Mouse (Mus musculus): ENCODE results near the gene Zfp213. TPM values are rescaled to one million over a fixed set of nuclear protein-coding genes. Genes with fewer than 3 reads are reported as not detected.

The Zfp213 gene
- polyA plus RNA-seq, 1 experiment from 2014 or later: 17.7 TPM

DNA sequence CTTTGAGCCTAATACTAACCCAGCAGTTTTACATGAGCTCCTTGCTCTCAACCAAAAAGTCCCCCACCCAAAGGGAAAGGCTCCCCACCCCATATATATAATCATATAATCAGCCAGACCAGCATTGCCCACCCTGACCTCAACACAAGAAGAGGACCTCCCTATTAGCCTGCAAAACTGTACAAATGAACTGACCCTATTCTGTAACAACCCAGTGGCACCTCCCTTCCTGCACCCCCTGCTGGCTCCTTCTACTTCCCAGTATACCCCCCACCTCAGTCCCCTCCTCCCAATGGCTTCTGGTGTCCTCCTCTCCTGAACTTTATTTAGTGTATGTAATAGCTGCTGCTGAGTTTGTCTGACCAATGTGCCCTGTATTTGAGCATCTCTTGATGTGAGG lies 12.6 kb downstream of the Zfp213 start:
- peak overlapping the region; percentile 72 for H3K9ac ChIP-seq (ENCODE audit: low read depth, low read length)
- no peaks in the 10 kb centered on the region for H3K9me3 ChIP-seq (ENCODE audit: control insufficient read depth, low read length)

DNA sequence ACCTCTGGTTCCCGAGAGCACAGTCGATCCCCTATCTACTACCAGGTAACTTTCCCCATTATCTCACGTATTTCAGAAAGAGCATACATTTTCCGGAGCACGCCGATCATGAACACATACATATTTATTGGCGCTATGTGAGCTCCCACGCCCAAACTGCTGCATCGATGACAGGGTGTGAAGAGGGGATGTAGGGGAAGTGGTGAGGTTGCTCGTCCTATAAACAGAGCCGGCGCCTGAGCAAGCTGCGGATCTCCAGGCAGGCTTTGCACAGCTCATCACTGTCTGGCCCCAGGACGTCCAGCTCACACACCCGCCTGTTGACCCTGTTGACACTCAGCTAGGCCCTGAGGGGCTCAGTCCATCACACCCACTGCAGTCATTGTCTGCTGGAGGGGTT lies 13.2 kb downstream of the Zfp213 start:
- Histone ChIP-seq H3K27ac (replicated peaks; ENCODE audit: low read depth, low read length) (peak overlapping the region; percentile 85), H3K27me3 (replicated peaks; ENCODE audit: control insufficient read depth, insufficient read depth, low read length) (no peaks in the 10 kb centered on the region), H3K4me2 (ENCODE audit: low read depth, low read length) (peak overlapping the region; percentile 77), H3K36me3 (ENCODE audit: control insufficient read depth, insufficient read depth, low read length) (peaks cover 4% of the 10 kb centered on the region; the same call in 1 of the 2 replicates), H3K9me3 (ENCODE audit: control insufficient read depth, low read length) (no peaks in the 10 kb centered on the region), H3K4me1 (ENCODE audit: control insufficient read depth, insufficient read depth, low read length) (peaks cover 11% of the 10 kb centered on the region), H3K4me3 (ENCODE audit: low read depth, low read length) (peak overlapping the region; percentile 59), H3K9ac (ENCODE audit: low read depth, low read length) (peak overlapping the region; percentile 72)
- ATAC-seq (ENCODE audit: low read depth): no peak
- WGBS: 1% methylated on average over 15 of the region's 15 CpGs
- no peak for DNase-seq (ENCODE audit: low spot score)

More for the DNA sequence above, 12.6 kb downstream of the Zfp213 start:
- no peak for ATAC-seq (ENCODE audit: low read depth)
- H3K4me3 ChIP-seq (ENCODE audit: low read depth, low read length): peak overlapping the region; percentile 59
- H3K4me2 ChIP-seq (ENCODE audit: low read depth, low read length): peak overlapping the region; percentile 77
- peak overlapping the region; percentile 85; the same call in 1 of the 2 replicates for H3K27ac ChIP-seq (replicated peaks; ENCODE audit: low read depth, low read length)
- peaks cover 11% of the 10 kb centered on the region for H3K4me1 ChIP-seq (ENCODE audit: control insufficient read depth, insufficient read depth, low read length)
- peaks cover 9% of the 10 kb centered on the region; the same call in 1 of the 2 replicates for H3K36me3 ChIP-seq (ENCODE audit: control insufficient read depth, insufficient read depth, low read length)
- DNase-seq (ENCODE audit: low spot score): no peak
- no peaks in the 10 kb centered on the region for H3K27me3 ChIP-seq (replicated peaks; ENCODE audit: control insufficient read depth, insufficient read depth, low read length)

DNA sequence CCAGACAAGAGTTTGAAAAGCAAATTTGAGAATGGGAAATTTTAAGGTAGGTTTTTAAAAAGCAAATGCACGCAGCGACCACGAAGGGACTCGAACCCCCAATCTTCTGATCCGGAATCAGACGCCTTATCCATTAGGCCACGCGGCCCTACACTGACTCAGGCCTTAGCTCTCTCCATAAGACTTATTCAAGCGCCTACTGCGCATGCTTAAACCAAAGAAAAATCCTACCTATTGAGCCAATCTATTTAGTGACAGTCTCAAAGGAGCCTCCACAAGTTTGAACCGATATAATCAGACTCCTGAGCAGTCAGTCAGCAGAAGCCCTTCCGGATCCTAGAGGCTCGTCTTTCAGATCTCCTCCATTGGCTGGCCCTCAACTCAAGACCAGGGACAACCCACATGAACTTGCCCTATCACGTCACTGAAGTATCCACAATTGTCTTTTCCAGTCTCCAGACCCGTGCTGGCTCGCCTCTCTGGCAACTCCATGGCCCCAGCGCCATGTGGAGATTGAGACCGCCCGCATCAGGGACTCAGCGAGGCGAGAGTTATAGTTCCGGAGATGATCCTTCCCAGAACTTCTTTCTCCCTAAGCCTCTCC lies 13.7 kb downstream of the Zfp213 start:
- peak; percentile 80 for ATAC-seq (ENCODE audit: low read depth)
- H3K9me3 ChIP-seq (ENCODE audit: control insufficient read depth, low read length): no peaks in the 10 kb centered on the region

DNA sequence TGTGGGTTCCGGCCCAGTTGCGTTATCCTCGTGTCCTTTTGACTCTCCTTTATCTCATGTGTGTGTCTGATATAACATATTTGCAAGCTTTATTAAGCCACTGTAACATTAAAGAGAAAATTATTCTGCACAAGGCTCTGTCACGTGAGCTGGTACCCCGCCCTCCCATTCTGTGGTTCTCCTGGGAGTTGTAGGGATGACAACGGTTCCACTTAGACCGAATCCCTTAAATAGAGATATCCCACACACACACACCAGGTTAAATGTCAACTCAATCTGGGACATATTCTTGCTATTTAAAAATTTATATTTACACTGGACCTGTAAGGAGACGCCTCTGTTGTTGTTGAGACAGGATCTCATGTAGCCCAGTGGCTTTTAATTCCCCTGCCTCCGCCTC lies 14.6 kb downstream of the Zfp213 start:
- ATAC-seq (ENCODE audit: low read depth) (no peak), DNase-seq (ENCODE audit: low spot score) (no peak)
- 5% methylated on average over 9 of the region's 9 CpGs for WGBS
- Histone ChIP-seq H3K27ac (replicated peaks; ENCODE audit: low read depth, low read length) (no peak overlapping the region), H3K4me2 (ENCODE audit: low read depth, low read length) (peak overlapping the region; percentile 77), H3K9ac (ENCODE audit: low read depth, low read length) (peak overlapping the region; percentile 42), H3K4me3 (ENCODE audit: low read depth, low read length) (peak overlapping the region; percentile 59), H3K9me3 (ENCODE audit: control insufficient read depth, low read length) (no peaks in the 10 kb centered on the region), H3K36me3 (ENCODE audit: control insufficient read depth, insufficient read depth, low read length) (no peaks in the 10 kb centered on the region), H3K4me1 (ENCODE audit: control insufficient read depth, insufficient read depth, low read length) (peaks cover 11% of the 10 kb centered on the region), H3K27me3 (replicated peaks; ENCODE audit: control insufficient read depth, insufficient read depth, low read length) (no peaks in the 10 kb centered on the region)

More for the DNA sequence above, 13.7 kb downstream of the Zfp213 start:
- Histone ChIP-seq H3K27me3 (replicated peaks; ENCODE audit: control insufficient read depth, insufficient read depth, low read length) (no peaks in the 10 kb centered on the region), H3K36me3 (ENCODE audit: control insufficient read depth, insufficient read depth, low read length) (no peaks in the 10 kb centered on the region), H3K27ac (replicated peaks; ENCODE audit: low read depth, low read length) (peak overlapping the region; percentile 85), H3K4me3 (ENCODE audit: low read depth, low read length) (peak overlapping the region; percentile 59), H3K4me1 (ENCODE audit: control insufficient read depth, insufficient read depth, low read length) (peaks cover 11% of the 10 kb centered on the region), H3K9ac (ENCODE audit: low read depth, low read length) (peak overlapping the region; percentile 72), H3K4me2 (ENCODE audit: low read depth, low read length) (peak overlapping the region; percentile 77)
- peak; percentile 93 for DNase-seq (ENCODE audit: low spot score)
- under 1% methylated on average over 22 of the region's 22 CpGs for WGBS

DNA sequence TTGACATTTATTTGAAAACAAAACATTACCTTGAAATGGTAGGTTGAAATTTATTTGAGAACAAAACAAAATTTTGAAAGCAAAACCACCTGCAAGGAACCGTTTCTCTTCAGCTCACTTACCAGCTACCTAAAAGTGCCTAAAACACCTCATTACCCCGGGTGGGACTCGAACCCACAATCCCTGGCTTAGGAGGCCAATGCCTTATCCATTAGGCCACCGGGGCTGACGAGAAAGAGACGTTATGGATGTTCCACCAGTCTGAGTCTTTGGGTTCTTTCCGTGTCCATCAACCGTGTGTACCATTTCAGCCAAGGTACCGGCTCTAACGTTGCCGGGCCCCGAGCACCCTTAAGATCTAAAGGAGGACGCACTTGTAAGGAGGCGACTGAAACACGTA lies 15.4 kb downstream of the Zfp213 start:
- Histone ChIP-seq H3K4me3 (ENCODE audit: low read depth, low read length) (peak overlapping the region; percentile 59), H3K9ac (ENCODE audit: low read depth, low read length) (peak overlapping the region; percentile 42), H3K4me1 (ENCODE audit: control insufficient read depth, insufficient read depth, low read length) (peaks cover 11% of the 10 kb centered on the region), H3K36me3 (ENCODE audit: control insufficient read depth, insufficient read depth, low read length) (no peaks in the 10 kb centered on the region), H3K4me2 (ENCODE audit: low read depth, low read length) (peak overlapping the region; percentile 77), H3K27ac (replicated peaks; ENCODE audit: low read depth, low read length) (no peak overlapping the region), H3K27me3 (replicated peaks; ENCODE audit: control insufficient read depth, insufficient read depth, low read length) (no peaks in the 10 kb centered on the region), H3K9me3 (ENCODE audit: control insufficient read depth, low read length) (no peaks in the 10 kb centered on the region)
- ATAC-seq (ENCODE audit: low read depth) (peak; percentile 1; the same call in 1 of the 2 replicates), DNase-seq (ENCODE audit: low spot score) (peak; percentile 89)
- WGBS: 2% methylated on average over 15 of the region's 15 CpGs

DNA sequence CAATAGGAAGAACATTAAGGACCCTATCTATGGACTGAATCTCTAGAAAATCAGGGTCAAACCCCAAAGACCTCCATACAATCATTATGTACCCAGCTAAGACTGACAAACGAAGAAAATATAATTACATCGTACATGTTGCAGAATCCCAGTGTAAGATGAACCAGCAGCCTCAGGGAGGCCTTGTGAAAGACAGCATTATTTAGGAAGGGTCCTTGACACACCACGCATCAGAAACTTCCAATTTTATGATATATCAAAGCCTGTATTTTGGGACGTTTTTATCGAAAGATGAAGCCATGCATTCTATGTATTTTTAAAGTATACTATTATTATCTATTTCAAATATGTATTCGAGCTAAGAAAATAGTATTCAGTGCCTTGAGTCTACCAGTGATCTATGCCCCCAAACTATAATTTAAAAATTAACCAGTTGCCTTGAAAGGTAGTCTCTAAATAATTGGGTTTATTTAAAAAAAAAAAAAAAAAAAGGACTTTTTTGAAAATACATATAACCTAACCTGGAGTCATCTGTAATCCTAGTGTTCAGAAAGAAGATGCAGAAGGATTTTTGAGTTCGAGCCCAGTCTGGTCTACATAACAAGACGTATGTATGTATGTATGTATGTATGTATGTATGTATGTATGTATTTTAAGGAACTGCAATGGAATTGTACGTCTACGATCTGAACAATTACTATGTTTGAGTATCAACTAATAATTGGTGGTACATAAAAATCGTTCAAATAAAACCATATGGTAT lies 16.2 kb downstream of the Zfp213 start:
- no peaks in the 10 kb centered on the region for H3K9me3 ChIP-seq (ENCODE audit: control insufficient read depth, low read length)
- H3K4me2 ChIP-seq (ENCODE audit: low read depth, low read length): peak overlapping the region; percentile 77
- peaks cover 11% of the 10 kb centered on the region for H3K4me1 ChIP-seq (ENCODE audit: control insufficient read depth, insufficient read depth, low read length)
- WGBS: 55% methylated on average over 11 of the region's 11 CpGs
- no peaks in the 10 kb centered on the region for H3K27me3 ChIP-seq (replicated peaks; ENCODE audit: control insufficient read depth, insufficient read depth, low read length)
- H3K4me3 ChIP-seq (ENCODE audit: low read depth, low read length): peak overlapping the region; percentile 78
- no peaks in the 10 kb centered on the region for H3K36me3 ChIP-seq (ENCODE audit: control insufficient read depth, insufficient read depth, low read length)
- no peak for ATAC-seq (ENCODE audit: low read depth)
- no peak for DNase-seq (ENCODE audit: low spot score)
- no peak overlapping the region for H3K9ac ChIP-seq (ENCODE audit: low read depth, low read length)
- H3K27ac ChIP-seq (replicated peaks; ENCODE audit: low read depth, low read length): no peak overlapping the region

DNA sequence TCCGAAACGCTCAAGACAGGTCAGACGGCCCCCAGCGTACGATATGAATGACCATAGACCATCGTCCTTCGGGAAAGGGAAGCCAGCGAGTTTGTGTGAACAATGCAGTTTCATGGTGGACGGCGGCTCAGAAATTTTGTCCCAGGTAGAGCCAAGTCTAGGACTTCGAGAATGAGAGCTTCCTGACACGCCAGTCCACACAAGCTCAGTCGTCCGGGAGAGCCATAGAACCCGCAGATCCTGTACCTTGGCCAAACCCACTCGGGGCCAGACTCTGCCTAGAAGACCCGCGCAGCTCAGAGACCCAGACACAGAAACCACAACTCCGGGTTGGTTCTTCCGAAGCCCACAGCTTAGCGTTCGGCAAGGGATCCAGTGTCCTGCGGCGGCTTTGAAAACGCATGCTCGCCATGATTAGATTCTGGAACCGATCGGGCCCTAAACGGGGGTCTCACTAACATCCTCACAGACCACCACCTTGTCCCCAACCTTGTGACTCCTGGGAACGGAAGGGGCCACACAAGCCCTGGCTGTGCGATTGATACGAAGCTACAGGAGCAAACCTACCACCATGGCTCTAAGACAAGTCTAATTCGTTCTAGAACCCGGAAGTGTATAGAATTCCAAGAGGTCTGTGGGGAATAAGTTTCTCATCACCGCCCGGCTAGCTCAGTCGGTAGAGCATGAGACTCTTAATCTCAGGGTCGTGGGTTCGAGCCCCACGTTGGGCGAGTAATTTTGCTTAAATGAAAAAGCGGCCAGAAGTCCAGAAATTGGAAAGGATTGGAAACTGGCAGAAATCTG lies 17.1 kb downstream of the Zfp213 start:
- peak overlapping the region; percentile 78 for H3K9ac ChIP-seq (ENCODE audit: low read depth, low read length)
- peak; percentile 91 for DNase-seq (ENCODE audit: low spot score)
- H3K4me2 ChIP-seq (ENCODE audit: low read depth, low read length): peak overlapping the region; percentile 53
- peak; percentile 21 for ATAC-seq (ENCODE audit: low read depth)
- H3K27ac ChIP-seq (replicated peaks; ENCODE audit: low read depth, low read length): peak overlapping the region; percentile 84
- peaks cover 13% of the 10 kb centered on the region for H3K4me1 ChIP-seq (ENCODE audit: control insufficient read depth, insufficient read depth, low read length)
- H3K36me3 ChIP-seq (ENCODE audit: control insufficient read depth, insufficient read depth, low read length): no peaks in the 10 kb centered on the region
- WGBS: 2% methylated on average over 41 of the region's 42 CpGs
- H3K9me3 ChIP-seq (ENCODE audit: control insufficient read depth, low read length): no peaks in the 10 kb centered on the region
- peak overlapping the region; percentile 78 for H3K4me3 ChIP-seq (ENCODE audit: low read depth, low read length)
- peaks cover 4% of the 10 kb centered on the region; the same call in 1 of the 2 replicates for H3K27me3 ChIP-seq (replicated peaks; ENCODE audit: control insufficient read depth, insufficient read depth, low read length)

DNA sequence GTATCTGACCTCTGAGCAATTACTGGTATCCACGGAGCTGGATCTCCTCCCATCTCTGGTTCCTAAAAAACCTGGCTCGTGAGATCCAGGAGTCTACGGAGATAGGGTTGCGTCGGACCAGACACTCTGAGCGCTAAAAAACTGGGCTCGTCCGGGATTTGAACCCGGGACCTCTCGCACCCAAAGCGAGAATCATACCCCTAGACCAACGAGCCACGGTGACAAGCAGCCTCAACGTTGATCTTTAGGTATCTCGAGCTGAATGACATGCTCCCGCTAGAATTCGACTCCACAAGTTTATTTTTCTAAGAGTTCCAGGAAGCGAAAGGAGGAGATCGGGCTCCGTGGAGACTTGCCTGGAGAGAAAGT lies 17.7 kb downstream of the Zfp213 start:
- peaks cover 12% of the 10 kb centered on the region for H3K4me1 ChIP-seq (ENCODE audit: control insufficient read depth, insufficient read depth, low read length)
- no peaks in the 10 kb centered on the region for H3K36me3 ChIP-seq (ENCODE audit: control insufficient read depth, insufficient read depth, low read length)
- H3K9ac ChIP-seq (ENCODE audit: low read depth, low read length): peak overlapping the region; percentile 78
- 1% methylated on average over 20 of the region's 20 CpGs for WGBS
- no peaks in the 10 kb centered on the region for H3K9me3 ChIP-seq (ENCODE audit: control insufficient read depth, low read length)
- DNase-seq (ENCODE audit: low spot score) (peak; percentile 82), ATAC-seq (ENCODE audit: low read depth) (peak; percentile 53; the same call in 1 of the 2 replicates)
- peak overlapping the region; percentile 53 for H3K4me2 ChIP-seq (ENCODE audit: low read depth, low read length)
- H3K4me3 ChIP-seq (ENCODE audit: low read depth, low read length): peak overlapping the region; percentile 78
- H3K27ac ChIP-seq (replicated peaks; ENCODE audit: low read depth, low read length): peak overlapping the region; percentile 84
- peaks cover 10% of the 10 kb centered on the region; the same call in 1 of the 2 replicates for H3K27me3 ChIP-seq (replicated peaks; ENCODE audit: control insufficient read depth, insufficient read depth, low read length)

Data from embryonic facial prominence, embryonic 14.5 days (tissue).